Mouse (Mus musculus) erythroblast, embryonic 14.5 days (primary cell): ENCODE data around the gene Psmc5. TPM values are rescaled to one million over a fixed set of nuclear protein-coding genes. Genes with fewer than 3 reads are reported as not detected.

Source experiments
- H3K27me3 ChIP-seq: 2 replicates; pipeline ENCODE4 v1.6.1; 2012; ENCODE audit warnings: inconsistent platforms; ENCODE audit not compliant: control insufficient read depth
- H3K36me3 ChIP-seq: 2 replicates; pipeline ENCODE4 v1.6.1; 2012; ENCODE audit warnings: mild to moderate bottlenecking, inconsistent platforms; ENCODE audit not compliant: control insufficient read depth
- H3K4me1 ChIP-seq: 2 replicates; pipeline ENCODE4 v1.6.1; 2012; ENCODE audit warnings: inconsistent platforms; ENCODE audit not compliant: control insufficient read depth
- H3K4me3 ChIP-seq: replicated peaks from 2 replicates; pipeline ENCODE3; 2012; ENCODE audit warnings: moderate library complexity, mild to moderate bottlenecking, inconsistent platforms
- H3K9me3 ChIP-seq: 2 replicates; pipeline ENCODE4 v1.6.1; 2012; ENCODE audit warnings: low read length, inconsistent platforms, mixed read lengths; ENCODE audit not compliant: control insufficient read depth
- GATA1 ChIP-seq: IDR thresholded peaks from 2 replicates; pipeline ENCODE4 v1.6.1; 2012; ENCODE audit warnings: low read length, inconsistent platforms, mixed read lengths
- TAL1 ChIP-seq: IDR thresholded peaks from 3 replicates; pipeline ENCODE4 v1.6.1; 2012; ENCODE audit warnings: low read length, inconsistent platforms, mixed read lengths
- polyA plus RNA-seq: library from polyadenylated mRNA; stranded (reverse); fragments of >175 nt; gene quantifications from 2 replicates; pipeline ENCODE4 v1.2.3, GENCODE M21; 2012

Psmc5 gene
- polyA plus RNA-seq, 1 experiment, result 3.8 TPM

- no peak for TF ChIP-seq TAL1
- Histone ChIP-seq H3K4me1 (peaks cover 56% of the 10 kb centered on the region), H3K9me3 (no peaks in the 10 kb centered on the region), H3K27me3 (peaks cover 5% of the 10 kb centered on the region), H3K4me3 (peak overlapping the region; percentile 95), H3K36me3 (peaks cover 19% of the 10 kb centered on the region)
Measured at GRCm38 (mm10) chr11:106273811-106274210, 17.9 kb downstream of the Psmc5 start.

DNA sequence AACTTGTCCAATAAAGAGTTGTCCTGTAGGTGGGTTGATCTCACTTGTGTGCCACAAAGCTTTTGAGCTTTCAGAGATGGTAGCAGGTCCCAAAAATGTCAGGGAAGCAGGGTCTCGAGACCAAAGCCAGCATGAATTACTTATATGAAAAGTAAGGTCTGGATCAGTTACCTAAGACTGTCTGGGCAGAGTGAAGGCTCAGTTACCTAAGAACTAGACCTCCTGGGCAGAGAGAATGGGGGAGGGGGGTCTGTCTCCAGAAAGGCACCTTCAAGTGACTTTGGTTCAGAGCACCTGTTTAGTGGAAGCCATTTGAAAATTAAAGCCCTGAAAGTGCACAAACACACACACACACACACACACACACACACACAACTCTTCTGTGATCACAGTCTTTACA is 18.4 kb downstream of the Psmc5 start:
- TF ChIP-seq GATA1 (no peak), TAL1 (no peak)
- Histone ChIP-seq H3K27me3 (peaks cover 5% of the 10 kb centered on the region), H3K4me3 (no peak overlapping the region), H3K9me3 (no peaks in the 10 kb centered on the region), H3K36me3 (peaks cover 13% of the 10 kb centered on the region), H3K4me1 (peaks cover 51% of the 10 kb centered on the region)

DNA sequence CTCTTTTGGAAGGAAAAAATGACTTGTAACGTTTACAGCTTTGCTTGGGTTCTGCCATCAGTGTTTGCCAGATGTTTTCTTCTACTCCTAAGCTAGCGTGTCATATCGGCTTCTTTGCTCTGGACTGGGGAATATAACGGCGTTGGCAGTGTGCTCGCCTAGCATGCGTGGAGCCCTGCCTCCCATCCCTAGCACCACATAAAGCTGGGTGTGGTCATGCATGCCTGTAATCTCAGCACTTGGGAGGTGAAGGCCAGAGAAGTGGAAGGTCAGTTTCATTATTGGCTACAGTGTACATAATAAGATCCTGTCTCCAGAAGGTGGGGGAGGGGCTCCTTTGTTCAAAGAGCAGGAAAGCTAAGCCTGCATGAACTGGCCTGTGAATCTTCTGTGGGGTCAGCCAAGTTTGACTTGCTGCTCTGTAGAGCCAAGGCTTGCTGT is 19.0 kb downstream of the Psmc5 start:
- no peaks in the 10 kb centered on the region for H3K9me3 ChIP-seq
- H3K36me3 ChIP-seq, result peaks cover 11% of the 10 kb centered on the region
- H3K27me3 ChIP-seq, result peaks cover 5% of the 10 kb centered on the region
- H3K4me1 ChIP-seq, result peaks cover 48% of the 10 kb centered on the region
- TF ChIP-seq GATA1 (no peak), TAL1 (no peak)
- H3K4me3 ChIP-seq, result no peak overlapping the region

DNA sequence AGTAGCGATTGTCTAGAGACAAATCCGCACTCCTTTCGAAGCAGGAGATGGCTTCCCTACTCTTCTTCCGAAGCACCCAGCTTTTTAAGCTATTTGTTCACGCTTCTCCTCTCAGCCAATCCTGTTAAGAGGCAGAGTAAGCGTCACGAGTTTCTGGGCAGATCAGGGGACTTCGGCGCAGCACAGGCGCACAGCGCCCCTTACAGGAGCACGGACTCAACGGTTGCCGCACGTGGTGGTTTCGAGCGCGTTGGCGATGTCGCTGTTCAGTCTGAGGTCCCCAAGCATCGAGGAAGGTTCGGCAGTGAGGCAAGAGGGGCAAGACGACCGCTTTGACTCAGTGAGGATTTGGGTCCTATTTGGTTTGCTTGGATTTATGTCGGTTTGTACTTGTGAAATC is 20.5 kb downstream of the Psmc5 start, which contains the start of gene Tcam1:
Gene Tcam1, plus strand, starts transcription at position 219 of the 400 bp plus-strand sequence.
- no peaks in the 10 kb centered on the region for H3K9me3 ChIP-seq
- peak within 1 kb of the TSS; percentile 10 for H3K4me3 ChIP-seq
- TF ChIP-seq TAL1, result no peak
- TF ChIP-seq GATA1, result no peak
- H3K4me1 ChIP-seq, result peaks cover 35% of the 10 kb centered on the region
- H3K36me3 ChIP-seq, result no peaks in the 10 kb centered on the region
- H3K27me3 ChIP-seq, result peaks cover 5% of the 10 kb centered on the region

DNA sequence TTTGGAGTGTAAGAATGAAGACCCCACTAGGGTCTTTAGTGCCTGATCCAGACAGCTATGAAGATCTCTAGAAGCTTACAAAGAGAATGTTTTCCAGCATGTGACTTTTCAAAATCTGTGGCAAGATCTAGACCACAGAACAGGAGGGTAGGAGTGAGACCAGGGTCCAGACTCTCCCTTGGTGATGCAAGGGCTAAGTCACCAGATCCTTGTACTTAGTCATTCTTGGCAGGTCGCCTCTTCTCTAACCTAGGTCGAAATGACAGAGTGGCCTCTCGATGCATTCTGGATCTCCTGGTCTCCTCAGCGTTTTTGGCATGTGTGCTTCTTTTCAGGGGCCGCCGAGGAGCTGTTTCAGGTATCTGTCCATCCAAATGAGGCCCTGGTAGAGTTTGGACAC is 26.5 kb downstream of the Psmc5 start:
- Histone ChIP-seq H3K4me3 (no peak overlapping the region), H3K9me3 (no peaks in the 10 kb centered on the region), H3K4me1 (no peaks in the 10 kb centered on the region), H3K36me3 (no peaks in the 10 kb centered on the region), H3K27me3 (peaks cover 3% of the 10 kb centered on the region; the same call in 1 of the 2 replicates)
- TF ChIP-seq TAL1 (no peak), GATA1 (no peak)

GRCm38 (mm10) chr11:106283371-106283770 is 27.4 kb downstream of the Psmc5 start:
- no peaks in the 10 kb centered on the region for H3K27me3 ChIP-seq
- TF ChIP-seq GATA1 (no peak), TAL1 (no peak)

DNA sequence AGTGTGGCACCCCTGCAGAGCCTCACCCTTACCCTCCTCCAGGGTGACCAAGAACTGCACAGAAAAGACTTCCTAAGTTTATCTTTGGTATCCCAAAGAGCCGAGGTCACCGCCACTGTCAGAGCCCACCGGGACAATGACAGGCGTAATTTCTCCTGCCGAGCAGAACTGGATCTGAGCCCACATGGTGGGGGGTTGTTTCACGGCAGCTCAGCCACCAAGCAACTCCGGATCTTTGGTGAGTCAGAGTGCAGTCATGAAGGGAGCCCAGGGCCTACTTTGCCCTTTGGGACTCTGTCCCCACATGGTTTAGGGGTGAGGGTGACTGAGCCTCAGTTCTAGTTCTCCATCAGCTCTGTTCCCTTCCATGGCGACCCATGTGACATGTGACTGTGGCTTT is 28.2 kb downstream of the Psmc5 start:
- Histone ChIP-seq H3K9me3 (no peaks in the 10 kb centered on the region), H3K27me3 (no peaks in the 10 kb centered on the region), H3K4me1 (no peaks in the 10 kb centered on the region), H3K36me3 (no peaks in the 10 kb centered on the region), H3K4me3 (no peak overlapping the region)
- TF ChIP-seq TAL1, result no peak
- no peak for TF ChIP-seq GATA1

More at GRCm38 (mm10) chr11:106283371-106283770, 27.4 kb downstream of the Psmc5 start:
- no peaks in the 10 kb centered on the region for H3K9me3 ChIP-seq
- no peak overlapping the region for H3K4me3 ChIP-seq
- H3K36me3 ChIP-seq, result no peaks in the 10 kb centered on the region
- no peaks in the 10 kb centered on the region for H3K4me1 ChIP-seq

- Histone ChIP-seq H3K27me3 (no peaks in the 10 kb centered on the region), H3K9me3 (no peaks in the 10 kb centered on the region), H3K36me3 (no peaks in the 10 kb centered on the region), H3K4me3 (no peak overlapping the region), H3K4me1 (no peaks in the 10 kb centered on the region)
- no peak for TF ChIP-seq TAL1
- TF ChIP-seq GATA1, result no peak
Measured at GRCm38 (mm10) chr11:106286206-106286605, 30.3 kb downstream of the Psmc5 start.

DNA sequence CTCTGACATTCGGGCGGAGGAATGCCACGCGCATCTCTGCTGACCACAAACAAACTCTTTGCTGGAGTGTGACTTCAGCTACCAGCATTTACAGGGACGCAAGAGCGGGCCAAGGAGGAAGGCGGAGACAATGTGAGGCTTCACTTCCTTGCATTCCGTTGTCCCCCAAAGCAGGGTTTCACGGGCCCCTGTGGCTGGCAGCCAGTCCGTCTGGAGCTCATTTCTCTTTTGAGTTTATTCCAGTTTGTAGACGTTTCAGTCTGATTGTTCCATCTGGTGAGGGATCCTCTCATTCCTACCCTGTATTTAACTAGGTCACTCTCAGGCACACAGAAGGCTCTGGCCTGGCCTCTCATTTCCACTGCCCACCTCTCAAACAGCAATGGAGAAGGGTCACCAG is 31.0 kb downstream of the Psmc5 start:
- TF ChIP-seq GATA1 (no peak), TAL1 (no peak)
- no peaks in the 10 kb centered on the region for H3K27me3 ChIP-seq

DNA sequence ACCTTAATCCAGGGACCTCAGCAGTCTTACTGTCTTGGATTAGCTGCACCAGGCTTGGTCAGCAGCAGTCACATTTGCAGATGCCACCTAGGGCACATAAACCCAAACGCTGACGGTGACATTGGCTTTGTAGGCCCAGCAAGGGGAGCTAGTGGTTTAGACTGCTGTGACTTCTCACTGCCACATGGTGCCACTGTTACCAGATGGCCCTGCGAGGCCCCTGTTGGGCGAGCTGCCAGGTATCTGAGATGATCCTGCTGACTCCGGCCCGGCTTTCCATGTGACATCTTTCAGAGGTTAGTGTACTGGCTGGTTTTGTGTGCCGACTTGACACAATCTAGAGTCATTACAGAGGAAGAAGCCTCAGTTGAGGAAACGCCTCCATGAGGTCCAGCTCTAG is 33.4 kb downstream of the Psmc5 start:
- H3K4me3 ChIP-seq, result no peak overlapping the region
- no peaks in the 10 kb centered on the region for H3K4me1 ChIP-seq
- no peaks in the 10 kb centered on the region for H3K36me3 ChIP-seq
- TF ChIP-seq TAL1, result no peak
- TF ChIP-seq GATA1, result no peak
- H3K27me3 ChIP-seq, result no peaks in the 10 kb centered on the region
- H3K9me3 ChIP-seq, result peaks cover 2% of the 10 kb centered on the region; the same call in 1 of the 2 replicates

More for the DNA sequence above, 31.0 kb downstream of the Psmc5 start:
- no peaks in the 10 kb centered on the region for H3K9me3 ChIP-seq
- H3K4me1 ChIP-seq, result no peaks in the 10 kb centered on the region
- H3K36me3 ChIP-seq, result no peaks in the 10 kb centered on the region
- no peak overlapping the region for H3K4me3 ChIP-seq
